8 mouse cellular contexts compared by ENCODE assay signal in the genomic region with DNA sequence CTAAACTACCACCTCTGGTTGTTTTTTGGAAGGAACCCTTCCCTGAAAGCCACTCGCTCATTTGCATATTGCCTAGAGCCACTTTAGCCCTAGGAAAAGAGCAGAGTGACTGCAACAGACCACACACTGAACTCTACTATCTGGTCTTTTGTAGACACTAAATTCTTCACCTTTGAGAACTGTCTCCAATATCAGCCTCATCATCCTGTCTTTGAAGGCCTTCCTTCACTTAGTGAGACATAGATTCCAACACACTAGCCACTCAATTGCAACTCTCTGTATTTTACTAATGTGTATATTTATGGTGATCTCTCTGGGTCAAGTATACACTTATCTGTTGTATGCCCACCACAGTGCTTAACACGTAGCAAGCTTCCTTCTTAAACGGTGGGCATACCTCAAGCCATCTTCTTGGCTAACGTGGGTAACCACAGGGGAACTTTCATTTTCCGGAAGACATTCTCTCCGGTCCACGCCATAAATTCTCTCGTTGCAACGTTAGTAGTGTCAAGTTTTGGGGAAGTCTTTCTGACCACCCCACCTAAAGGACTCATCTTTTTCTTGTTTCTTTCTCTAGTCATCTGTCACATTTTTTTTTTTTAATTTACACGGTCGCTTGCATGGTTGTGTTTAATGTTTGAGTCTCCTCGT. TPM values are rescaled to one million over a fixed set of nuclear protein-coding genes. Genes with fewer than 3 reads are reported as not detected.
DNase-seq lines count a peak whose midpoint lies in the region; ATAC-seq and TF ChIP-seq lines count a peak whose summit lies in the region.

No protein-coding gene starts in this region.

- no peaks in the 10 kb centered on the region for H3K27me3 ChIP-seq in cerebellum, adult 2 months (ENCODE audit: control insufficient read depth, insufficient read depth, low read length)
- no peaks in the 10 kb centered on the region for H3K27me3 ChIP-seq in E14TG2a.4 (ENCODE audit: insufficient read depth, low read length)
- H3K27me3 ChIP-seq in forebrain, embryonic 13.5 days = no peaks in the 10 kb centered on the region
- no peaks in the 10 kb centered on the region for H3K27me3 ChIP-seq in liver, embryonic 15.5 days

- no peaks in the 10 kb centered on the region for H3K4me1 ChIP-seq in cerebellum, adult 2 months (ENCODE audit: control insufficient read depth, insufficient read depth, low read length)
- H3K4me1 ChIP-seq in E14TG2a.4 (replicated peaks; ENCODE audit: low read depth, low read length) = peaks cover 40% of the 10 kb centered on the region
- H3K4me1 ChIP-seq in forebrain, embryonic 13.5 days = peaks cover 15% of the 10 kb centered on the region
- H3K4me1 ChIP-seq in liver, embryonic 15.5 days (replicated peaks) = peaks cover 21% of the 10 kb centered on the region

- H3K36me3 ChIP-seq in E14TG2a.4 (ENCODE audit: insufficient read depth, low read length) = peaks cover 30% of the 10 kb centered on the region
- peaks cover 28% of the 10 kb centered on the region for H3K36me3 ChIP-seq in forebrain, embryonic 13.5 days (ENCODE audit: poor library complexity, severe bottlenecking)
- H3K36me3 ChIP-seq in liver, embryonic 15.5 days (replicated peaks) = peaks cover 29% of the 10 kb centered on the region

- DNase-seq in cerebellum, adult 2 months = no peak
- no peak for DNase-seq in cerebellum, adult 9-11 months
- DNase-seq in cerebellum, postnatal 25 days = no peak
- DNase-seq in gastrocnemius, postnatal 25 days = no peak
- DNase-seq in urinary bladder, postnatal 10 days (ENCODE audit: low spot score) = no peak

- H3K9ac ChIP-seq in forebrain, embryonic 13.5 days = peak overlapping the region; percentile 92
- H3K9ac ChIP-seq in liver, embryonic 15.5 days = peak overlapping the region; percentile 90

- no peak for ATAC-seq in forebrain, embryonic 13.5 days
- no peak for ATAC-seq in liver, embryonic 15.5 days (ENCODE audit: insufficient read depth)

- no peaks in the 10 kb centered on the region for H3K9me3 ChIP-seq in E14TG2a.4 (ENCODE audit: low read length)
- no peaks in the 10 kb centered on the region for H3K9me3 ChIP-seq in forebrain, embryonic 13.5 days (replicated peaks)
- H3K9me3 ChIP-seq in liver, embryonic 15.5 days (replicated peaks) = no peaks in the 10 kb centered on the region

- TF ChIP-seq CTCF in cerebellum, adult 2 months (IDR thresholded peaks at IDR 0.05; ENCODE audit: borderline replicate concordance, insufficient read depth, low read depth, low read length) = no peak
- no peak for TF ChIP-seq CTCF in E14TG2a.4 (conservative IDR thresholded peaks at IDR 0.05; ENCODE audit: low read length)

- WGBS in cerebellum, adult 2 months = 24% methylated on average over 12 of the region's 12 CpGs
- 31% methylated on average over 12 of the region's 12 CpGs for WGBS in forebrain, embryonic 13.5 days
- WGBS in liver, embryonic 15.5 days (ENCODE audit: insufficient replicate concordance) = 7% methylated on average over 12 of the region's 12 CpGs

- no peak overlapping the region for H3K27ac ChIP-seq in cerebellum, adult 2 months (ENCODE audit: insufficient read depth, low read length)
- H3K27ac ChIP-seq in forebrain, embryonic 13.5 days = peak overlapping the region; percentile 20; the same call in 1 of the 2 replicates
- H3K27ac ChIP-seq in liver, embryonic 15.5 days (replicated peaks) = peak overlapping the region; percentile 80

- no peak for TF ChIP-seq POLR2A in cerebellum, adult 2 months (IDR thresholded peaks at IDR 0.05; ENCODE audit: borderline replicate concordance, insufficient read depth, low read length)

- peak overlapping the region; percentile 73 for H3K4me2 ChIP-seq in forebrain, embryonic 13.5 days
- H3K4me2 ChIP-seq in liver, embryonic 15.5 days = peak overlapping the region; percentile 85

- H3K4me3 ChIP-seq in cerebellum, adult 2 months (replicated peaks; ENCODE audit: insufficient read depth, low read depth, low read length) = peak overlapping the region; percentile 88
- peak overlapping the region; percentile 91 for H3K4me3 ChIP-seq in E14TG2a.4 (replicated peaks; ENCODE audit: low read length)
- H3K4me3 ChIP-seq in forebrain, embryonic 13.5 days = peak overlapping the region; percentile 84
- H3K4me3 ChIP-seq in liver, embryonic 15.5 days (replicated peaks) = peak overlapping the region; percentile 98

RNA-seq across cellular contexts. Expression of a gene that starts 0.9 kb away (rescaled TPM):
- 8.5 and 9.7 TPM in 2 replicates for polyA plus RNA-seq in cerebellum, adult 2 months (2012; rRNA removed)
- polyA plus RNA-seq in forebrain, embryonic 13.5 days (2015; fragmentation: Nextera tagmentation; extraction: Ambion mirVana) = 19.0 and 21.0 TPM in 2 replicates
- polyA plus RNA-seq in liver, embryonic 15.5 days (2015; fragmentation: Nextera tagmentation; extraction: Ambion mirVana) = 6.8 TPM in 2 replicates
- 10 to 100 TPM; 13.3 to 14.5 TPM for total RNA-seq in gastrocnemius, postnatal 25 days (2021)

RNA-seq across cellular contexts. Expression of a gene that starts 49.5 kb away (rescaled TPM):
- polyA plus RNA-seq in cerebellum, adult 2 months (2012; rRNA removed) = 23.7 and 27.2 TPM in 2 replicates
- polyA plus RNA-seq in forebrain, embryonic 13.5 days (2015; fragmentation: Nextera tagmentation; extraction: Ambion mirVana) = 57.2 and 61.5 TPM in 2 replicates
- polyA plus RNA-seq in liver, embryonic 15.5 days (2015; fragmentation: Nextera tagmentation; extraction: Ambion mirVana) = 15.9 and 19.3 TPM in 2 replicates
- total RNA-seq in gastrocnemius, postnatal 25 days (2021) = 10 to 100 TPM; 42.4 to 44.6 TPM
